ENCODE assay signal across 16 mouse cellular contexts in genomic region chr5:118650007-118650548, GRCm38 (mm10).
DNase-seq lines count a peak whose midpoint lies in the region; ATAC-seq and TF ChIP-seq lines count a peak whose summit lies in the region.
"Had no signal": no experiment of that assay in that cellular context is flagged by ENCODE, and none has a peak within 500 bp of the region (broad histone marks: within the 10 kb centered on the region; RNA-seq: fewer than 3 reads in every experiment).

No protein-coding gene starts in this region.

- no peak for TF ChIP-seq CTCF in lung, embryonic 14.5 days (IDR thresholded peaks at IDR 0.05; ENCODE audit: low read depth)
- TF ChIP-seq CTCF in brain, embryonic 14.5 days (IDR thresholded peaks at IDR 0.05; ENCODE audit: borderline replicate concordance, extremely low read depth, insufficient read depth, insufficient read length): no peak

- 54% methylated on average over 4 of the region's 4 CpGs for WGBS in lung, embryonic 14.5 days

- ATAC-seq in frontal cortex, adult (ENCODE audit: low TSS enrichment): peak; percentile 47
- no peak; the same call in 1 of the 2 replicates for ATAC-seq in lung, embryonic 14.5 days (ENCODE audit: insufficient read depth)
- ATAC-seq: inflammation-experienced regulatory T-cells, adult 6 months had no signal

- H3K4me3 ChIP-seq in lung, embryonic 14.5 days (ENCODE audit: low read depth, low read length): no peak overlapping the region
- H3K4me3 ChIP-seq: embryonic facial prominence, embryonic 12.5 days; heart, adult 2 months; heart, embryonic 15.5 days; hindbrain, embryonic 10.5 days; limb, embryonic 13.5 days; myocyte had no signal

- H3K36me3 ChIP-seq in lung, embryonic 14.5 days (ENCODE audit: insufficient read depth): no peaks in the 10 kb centered on the region
- H3K36me3 ChIP-seq: embryonic facial prominence, embryonic 12.5 days; heart, embryonic 15.5 days; hindbrain, embryonic 10.5 days; limb, embryonic 13.5 days had no signal

- peak overlapping the region; percentile 50; the same call in 1 of the 2 replicates for H3K27ac ChIP-seq in lung, embryonic 14.5 days (ENCODE audit: low read depth)
- H3K27ac ChIP-seq: embryonic facial prominence, embryonic 12.5 days; heart, adult 2 months; heart, embryonic 15.5 days; limb, embryonic 13.5 days had no signal

- no peaks in the 10 kb centered on the region for H3K9me3 ChIP-seq in lung, embryonic 14.5 days (ENCODE audit: low read depth, low read length)
- H3K9me3 ChIP-seq: embryonic facial prominence, embryonic 12.5 days; heart, embryonic 15.5 days; hindbrain, embryonic 10.5 days; limb, embryonic 13.5 days had no signal

- TF ChIP-seq POLR2A in brain, embryonic 14.5 days (IDR thresholded peaks at IDR 0.05; ENCODE audit: borderline replicate concordance, extremely low read depth, insufficient read depth, insufficient read length, poor library complexity, severe bottlenecking): no peak

- H3K9ac ChIP-seq in lung, embryonic 14.5 days: no peak overlapping the region
- H3K9ac ChIP-seq: embryonic facial prominence, embryonic 12.5 days; heart, embryonic 15.5 days had no signal

- no peak for DNase-seq in frontal cortex, postnatal 36 days (ENCODE audit: low spot score in 2 of 2)
- DNase-seq in lung, embryonic 14.5 days: peak; percentile 61
- no peak for DNase-seq in lung, postnatal 4 days
- DNase-seq in brain, embryonic 14.5 days (ENCODE audit: low read depth): peak; percentile 45
- peak; percentile 45 for DNase-seq in telencephalon, adult 2 months (ENCODE audit: low read depth, low spot score)
- no peak for DNase-seq in cerebellum, adult 8-10 months
- DNase-seq: midbrain, embryonic 14.5 days; thymus, adult 2 months had no signal

- H3K27me3 ChIP-seq in lung, embryonic 14.5 days (ENCODE audit: insufficient read depth, low read length): no peaks in the 10 kb centered on the region
- H3K27me3 ChIP-seq: embryonic facial prominence, embryonic 12.5 days; heart, embryonic 15.5 days; limb, embryonic 13.5 days had no signal

- H3K4me1 ChIP-seq in lung, embryonic 14.5 days (ENCODE audit: insufficient read depth): peaks cover 18% of the 10 kb centered on the region

- no peak overlapping the region for H3K4me2 ChIP-seq in lung, embryonic 14.5 days
- H3K4me2 ChIP-seq: embryonic facial prominence, embryonic 12.5 days; heart, embryonic 15.5 days; limb, embryonic 13.5 days had no signal

Comparison
In these comparisons a context has a peak if more than half of its experiments do, and no peak if none do; other contexts are left out.
1. DNase-seq: peak in lung, embryonic 14.5 days (single experiment), brain, embryonic 14.5 days (single experiment) and telencephalon, adult 2 months (single experiment); none in frontal cortex, postnatal 36 days (0 of 2), lung, postnatal 4 days (0 of 2) and cerebellum, adult 8-10 months (single experiment).